Mouse (Mus musculus) monocyte, adult 5-6 weeks (primary cell): ENCODE data around the gene Gatd1. TPM values are rescaled to one million over a fixed set of nuclear protein-coding genes. Genes with fewer than 3 reads are reported as not detected.
"Not testable (repeated sequence)": the region's sequence is repeated elsewhere in the genome, so short reads cannot be mapped to it uniquely, and the experiment has no call there.

Experiments used
- ATAC-seq: fragments of 153-309, 156-312 bp; replicated peaks from 2 replicates; pipeline ENCODE4 v1.8.0; 2017; ENCODE audit warnings: mild to moderate bottlenecking; ENCODE audit not compliant: low TSS enrichment, insufficient number of reproducible peaks, severe bottlenecking, poor library complexity, low FRiP score
- total RNA-seq: library from RNA; stranded (forward); fragments of 200-1000, 200-491, 200-594 nt; gene quantifications from 3 replicates; pipeline ENCODE4 v1.2.3, GENCODE M21; 2017

The Gatd1 gene
- total RNA-seq, 1 experiment from 2014 or later, result 14.6 TPM

DNA sequence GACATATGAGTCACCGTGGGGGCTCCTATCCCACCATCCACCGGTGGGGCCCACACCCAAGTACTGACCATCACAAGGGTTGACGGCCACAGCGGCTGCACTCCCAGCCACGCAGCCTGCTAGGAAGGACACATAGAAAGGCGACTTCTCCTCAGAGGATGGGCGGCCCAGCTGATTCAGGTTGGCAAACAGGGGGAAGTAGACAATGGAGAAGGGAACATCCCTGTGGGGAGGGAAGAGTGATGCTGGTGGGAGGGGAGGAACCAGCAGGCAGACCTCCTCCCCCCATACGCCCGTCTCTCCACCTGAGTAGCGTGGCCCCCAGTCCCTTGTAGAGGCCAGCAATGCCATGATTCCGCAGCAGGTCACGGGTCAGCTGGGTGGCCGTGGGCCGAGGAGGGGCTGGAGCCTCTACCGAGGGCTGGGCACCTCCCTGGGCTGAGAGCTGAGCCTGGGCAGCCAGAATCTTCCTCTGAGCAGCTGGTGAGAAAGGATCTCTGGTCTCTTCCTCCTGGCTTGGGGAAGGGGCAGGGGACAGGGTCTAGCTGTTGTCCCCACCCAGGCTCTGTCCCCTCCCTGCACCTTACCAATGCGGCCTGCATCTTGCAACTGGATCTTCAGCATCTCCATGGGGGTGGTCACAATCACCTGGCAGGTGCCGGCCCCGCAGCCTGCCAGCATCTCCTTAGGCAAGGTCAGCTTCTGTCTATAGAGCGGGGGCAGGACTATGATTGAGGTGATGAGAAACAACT, 17.7 kb upstream of the Gatd1 start:
- ATAC-seq, result no peak

GRCm38 (mm10) chr7:141430585-141431240, 16.8 kb upstream of the Gatd1 start:
- ATAC-seq, result no peak

DNA sequence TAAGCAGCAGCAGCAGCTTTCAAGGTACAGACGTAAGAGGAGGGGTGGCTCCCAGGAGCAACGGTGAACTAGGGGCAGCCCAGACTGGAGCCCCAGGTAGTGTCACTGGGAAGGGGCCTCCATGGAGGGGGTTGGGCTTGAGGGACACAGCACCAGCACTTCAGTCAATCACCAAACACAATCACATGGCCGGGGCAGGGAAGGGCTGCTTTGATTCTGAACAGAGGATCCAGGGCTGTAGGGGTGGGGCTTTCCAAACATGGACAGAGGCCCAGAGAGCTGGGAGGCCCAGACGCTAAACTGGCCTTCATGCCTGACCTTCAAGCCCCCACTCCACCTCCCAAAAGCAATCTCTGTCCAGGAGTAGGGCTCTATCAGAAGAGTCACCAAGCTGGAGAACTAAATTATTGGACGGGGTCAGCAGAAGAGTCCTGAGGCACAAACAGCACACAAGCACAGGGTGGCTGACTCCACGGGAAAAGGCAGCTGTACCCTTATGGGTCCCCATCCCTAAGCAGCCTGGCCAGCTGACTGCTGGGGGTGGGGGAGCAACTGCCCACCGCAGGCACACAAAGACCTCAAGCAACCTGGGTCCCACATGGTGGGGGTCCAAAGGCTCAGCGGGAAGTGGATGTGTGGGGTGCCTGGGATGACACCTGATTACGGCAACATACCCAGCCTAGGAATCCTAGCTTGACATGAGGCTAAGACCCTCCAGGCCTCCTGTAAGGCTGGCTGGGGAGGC, 16.1 kb upstream of the Gatd1 start:
- ATAC-seq, result no peak

GRCm38 (mm10) chr7:141429310-141429709, 15.4 kb upstream of the Gatd1 start, which contains the start of gene Cend1:
Gene Cend1, minus strand, starts transcription at chr7:141429491.
- no peak for ATAC-seq

DNA sequence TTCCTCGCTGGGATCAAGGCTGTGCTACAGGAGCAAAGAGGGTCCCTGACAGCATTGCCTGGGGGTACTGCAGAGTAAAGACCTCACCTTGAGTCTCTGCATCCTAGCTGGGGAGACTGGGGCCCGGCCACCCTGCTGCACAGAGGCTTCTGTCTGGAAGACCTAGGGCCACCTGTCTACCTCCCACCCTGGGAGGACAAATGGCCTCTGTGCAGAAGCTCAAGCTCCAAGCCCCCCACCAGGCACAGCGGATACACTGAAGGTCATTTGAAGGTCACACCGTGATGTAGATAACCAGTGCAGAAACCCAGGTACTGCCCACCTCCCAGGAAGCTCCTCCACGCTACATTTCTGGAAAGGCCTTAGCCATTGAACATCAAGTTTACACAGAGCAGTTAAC, 14.8 kb upstream of the Gatd1 start:
- no peak for ATAC-seq

DNA sequence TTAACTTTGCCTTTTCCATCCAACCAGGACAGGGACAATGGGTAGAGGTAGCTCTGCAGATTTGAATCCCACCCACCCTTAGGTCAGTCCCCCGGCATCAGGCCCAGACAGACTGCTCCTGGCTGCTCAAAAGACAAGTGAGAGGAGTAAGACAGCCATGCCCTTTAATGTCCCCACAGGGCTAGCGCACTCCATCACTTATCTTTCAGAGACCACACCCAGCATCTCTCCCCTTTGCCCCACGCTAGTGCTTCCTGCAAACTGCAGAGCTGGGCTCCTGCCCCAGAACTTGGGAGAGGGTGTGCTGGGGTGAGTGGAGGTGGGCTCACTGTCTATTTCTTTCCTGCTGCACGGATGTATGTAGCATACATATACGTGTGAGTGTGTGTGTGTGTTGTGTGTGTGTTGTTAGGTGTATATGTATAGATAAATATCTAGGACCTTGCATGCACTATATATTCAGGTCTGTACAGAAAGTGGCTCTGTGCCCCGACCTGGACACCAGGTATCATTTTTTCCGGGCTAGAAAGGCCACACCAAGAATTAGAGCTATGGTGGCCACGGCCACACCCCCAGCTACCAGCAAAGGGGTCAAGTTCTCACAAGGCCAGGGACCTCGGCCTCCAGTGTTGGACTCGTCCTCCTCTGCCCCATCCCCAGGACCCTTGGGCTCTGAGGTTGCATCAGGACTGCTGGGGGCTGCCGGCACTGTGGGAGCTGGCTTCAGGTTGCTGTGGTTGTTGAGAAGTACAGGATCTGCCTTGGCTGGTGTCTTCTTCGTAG, 13.2 kb upstream of the Gatd1 start:
- ATAC-seq, result no peak

DNA sequence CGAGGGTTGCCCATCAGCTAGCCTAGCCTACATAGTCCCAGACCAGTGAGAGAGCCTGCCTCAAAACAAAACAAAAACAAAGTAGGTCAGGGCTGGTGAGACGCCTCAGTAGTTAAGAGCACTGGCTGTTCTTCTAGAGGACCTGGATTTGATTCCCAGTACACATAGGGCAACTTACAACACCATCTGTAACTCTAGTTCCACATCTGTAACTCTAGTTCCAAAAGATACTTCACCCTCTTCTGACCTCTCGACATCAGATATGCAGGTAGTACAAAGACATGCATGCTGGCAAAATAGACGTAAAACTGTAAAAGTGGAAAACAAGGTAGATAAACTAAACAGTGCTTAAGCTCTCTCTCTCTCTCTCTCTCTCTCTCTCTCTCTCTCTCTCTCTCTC, 9.9 kb upstream of the Gatd1 start:
- ATAC-seq, result no peak

- no peak for ATAC-seq
Observed at GRCm38 (mm10) chr7:141420030-141420702, 6.2 kb upstream of the Gatd1 start.

- no peak for ATAC-seq
Observed at GRCm38 (mm10) chr7:141418970-141419369, 5.0 kb upstream of the Gatd1 start.

GRCm38 (mm10) chr7:141417731-141418681, 4.1 kb upstream of the Gatd1 start:
- ATAC-seq, result no peak

DNA sequence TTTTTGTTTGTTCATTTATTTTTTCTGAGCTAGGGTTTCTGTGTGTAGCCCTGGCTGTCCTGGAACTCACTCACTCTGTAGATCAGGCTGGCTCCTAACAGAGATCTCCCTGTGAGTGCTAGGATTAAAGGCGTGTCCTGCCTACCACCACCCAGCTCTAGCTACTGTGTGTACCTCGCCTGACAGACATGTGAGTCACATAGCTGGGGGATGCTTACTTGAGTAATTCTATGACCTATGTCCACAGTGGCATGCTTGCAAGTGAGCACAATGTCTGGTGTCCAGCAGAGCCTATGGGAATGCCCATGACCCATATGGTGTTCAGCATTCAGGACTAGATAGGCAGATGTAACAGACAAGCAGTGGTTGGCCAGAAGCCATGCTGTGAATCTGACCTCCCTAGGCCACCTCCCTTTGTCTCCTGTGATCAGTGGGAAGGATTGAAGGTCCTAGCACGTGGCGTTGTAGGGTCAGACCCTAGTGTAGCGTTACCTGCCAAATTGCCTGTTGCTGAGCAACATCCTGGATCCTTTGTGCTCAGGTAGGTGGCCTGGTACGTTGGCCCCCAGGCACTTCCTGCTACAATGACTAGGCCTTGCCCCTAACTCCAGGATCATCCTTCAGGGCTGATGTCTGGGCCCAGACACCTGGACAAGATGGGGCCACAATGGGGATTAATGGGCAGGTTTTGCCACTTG, 2.4 kb upstream of the Gatd1 start:
- ATAC-seq, result no peak

- ATAC-seq, result no peak
Observed at GRCm38 (mm10) chr7:141413331-141413730, 605 bp downstream of the Gatd1 start.

GRCm38 (mm10) chr7:141411667-141412066, 2.3 kb downstream of the Gatd1 start:
- no peak for ATAC-seq

DNA sequence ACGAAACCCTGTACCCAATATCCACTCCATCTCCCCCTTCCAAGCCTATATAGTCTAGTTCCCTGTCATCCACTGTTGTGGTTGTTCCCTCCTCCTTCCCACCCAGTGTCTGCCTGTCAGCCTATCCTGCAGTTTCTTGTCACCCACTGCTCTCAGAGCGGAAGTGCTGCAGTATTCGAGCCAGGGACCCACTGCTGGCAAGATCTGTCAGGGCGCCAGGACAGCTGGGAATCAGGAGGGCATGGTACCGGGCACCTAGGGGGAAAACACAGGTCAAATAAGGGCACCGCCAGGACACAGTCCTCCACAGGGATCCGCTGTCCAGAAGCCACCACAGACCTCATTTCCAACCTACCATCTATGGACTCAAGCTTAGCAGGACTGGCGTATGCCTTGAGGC, 3.3 kb downstream of the Gatd1 start:
- no peak for ATAC-seq

DNA sequence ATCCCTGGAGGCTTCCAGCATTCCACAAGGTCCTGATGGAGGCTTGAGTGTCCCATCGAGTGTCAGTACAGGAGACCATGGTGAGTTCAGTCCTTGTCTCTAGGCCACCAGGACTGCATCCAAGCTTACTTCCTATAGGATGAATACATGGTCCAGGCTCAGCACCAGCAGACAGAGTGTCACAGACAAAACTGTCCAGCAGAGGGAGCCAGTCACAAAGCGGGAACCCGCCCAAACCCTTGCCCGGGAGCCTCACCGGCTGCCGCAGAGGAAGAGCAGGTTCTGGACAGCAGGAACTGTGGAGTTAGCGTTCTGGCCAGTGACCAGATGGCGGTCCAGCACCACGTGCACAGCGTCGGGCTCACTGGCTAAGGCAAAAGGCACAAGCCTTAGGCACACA, 5.1 kb downstream of the Gatd1 start:
- ATAC-seq, result peak; percentile 75

DNA sequence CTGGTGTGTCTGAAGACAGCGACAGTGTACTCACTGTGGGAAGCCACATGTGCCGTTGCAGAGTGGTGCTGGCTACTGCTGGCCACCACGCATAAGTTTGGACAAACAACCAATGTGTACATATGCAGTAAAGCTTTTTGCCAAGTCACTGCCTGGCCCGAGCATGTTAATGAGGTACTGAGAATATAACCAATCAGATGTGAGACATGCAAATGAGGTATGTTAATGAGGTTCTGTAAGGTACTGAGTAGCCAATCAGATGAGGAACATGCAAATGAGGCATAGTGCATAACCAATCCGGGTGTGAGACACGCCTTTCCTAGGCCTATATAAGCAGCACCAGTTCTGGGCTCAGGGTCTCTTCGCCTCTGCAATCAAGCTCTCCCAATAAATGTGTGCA, 6.3 kb downstream of the Gatd1 start:
- not testable (repeated sequence) for ATAC-seq

DNA sequence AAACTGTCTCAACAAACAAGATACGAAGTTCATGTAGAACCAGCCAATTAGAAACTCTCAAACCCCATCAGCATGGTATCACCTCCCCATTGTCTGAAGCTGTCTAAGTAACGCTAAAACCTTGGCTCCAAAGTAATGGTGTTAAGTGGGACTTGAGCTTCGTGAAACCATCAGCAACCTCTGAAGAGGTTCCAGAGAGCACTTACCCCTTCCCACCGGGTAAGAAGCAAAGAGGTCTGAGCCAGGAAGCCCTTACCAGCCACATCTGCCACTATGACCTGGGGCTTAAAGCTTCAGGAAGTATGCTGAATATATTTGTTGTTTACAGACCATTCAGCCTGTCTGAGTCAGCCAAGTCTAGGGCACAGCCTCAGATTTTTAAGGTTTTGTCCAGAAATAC, 8.5 kb downstream of the Gatd1 start:
- no peak for ATAC-seq
